Mouse (Mus musculus) midbrain, embryonic 13.5 days (tissue): ENCODE measurements at regions not wholly inside any gene's neighbourhood (a gene's known extent, or its start where the extent isn't known, plus 50 kb on each side); places are given as distances from the start of the nearest gene placed in this dataset.

Experiments
- ATAC-seq: fragments of 200-750 bp; cut with Nextera tagmentation; 2 replicates; pipeline ENCODE4 v1.8.0; 2017; ENCODE audit warnings: mild to moderate bottlenecking, moderate TSS enrichment, moderate library complexity
- H3K27ac ChIP-seq: fragments of 300-500 bp; sonication (generic); 2 replicates; pipeline ENCODE4 v1.5.1; 2015; ENCODE audit warnings: inconsistent platforms, mild to moderate bottlenecking, moderate library complexity
- H3K27me3 ChIP-seq: fragments of 300-500 bp; sonication (generic); 2 replicates; pipeline ENCODE4 v1.6.1; 2015; ENCODE audit warnings: mild to moderate bottlenecking, inconsistent platforms
- H3K36me3 ChIP-seq: fragments of 300-500 bp; sonication (generic); 2 replicates; pipeline ENCODE4 v1.6.1; 2015; ENCODE audit warnings: mild to moderate bottlenecking, inconsistent platforms
- H3K4me1 ChIP-seq: fragments of 300-500 bp; sonication (generic); replicated peaks from 2 replicates; pipeline ENCODE4 v1.6.1; 2015; ENCODE audit warnings: inconsistent platforms
- H3K4me2 ChIP-seq: fragments of 300-500 bp; sonication (generic); replicated peaks from 2 replicates; pipeline ENCODE4 v1.6.1; 2015; ENCODE audit warnings: moderate library complexity, mild to moderate bottlenecking, inconsistent platforms
- H3K4me3 ChIP-seq: fragments of 300-500 bp; sonication (generic); replicated peaks from 2 replicates; pipeline ENCODE4 v1.5.1; 2015; ENCODE audit warnings: mild to moderate bottlenecking, inconsistent platforms
- H3K9ac ChIP-seq: fragments of 300-500 bp; sonication (generic); replicated peaks from 2 replicates; pipeline ENCODE4 v1.6.1; 2015; ENCODE audit warnings: mild to moderate bottlenecking, inconsistent platforms
- H3K9me3 ChIP-seq: fragments of 300-500 bp; sonication (generic); 2 replicates; pipeline ENCODE4 v1.6.1; 2016; ENCODE audit warnings: mild to moderate bottlenecking, inconsistent platforms
- WGBS: fragments of 180-500 bp; shearing (Covaris S2); methylation state at CpG from one replicate; pipeline ENCODE4 v1.1.7; 2015; 5-methylcytosine and 5-hydroxymethylcytosine counted together

DNA sequence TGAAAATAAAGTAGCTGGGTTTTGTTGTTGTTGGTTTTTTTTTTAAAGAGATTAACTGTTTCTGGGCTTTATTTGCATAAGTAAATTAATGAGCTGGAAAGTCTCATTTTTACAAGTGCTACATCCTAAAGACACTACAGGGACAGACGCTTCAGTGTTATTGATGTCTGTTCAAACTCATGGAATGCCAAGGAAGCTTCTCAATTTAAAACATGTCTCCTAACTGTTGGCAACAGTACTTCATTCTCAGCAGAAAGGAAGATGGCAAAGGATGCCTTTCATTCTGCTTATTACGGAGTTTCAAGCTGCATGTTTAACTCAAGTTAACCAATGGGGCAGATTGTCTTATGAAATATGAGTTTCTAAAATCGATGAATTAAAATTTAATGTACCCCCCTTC is 187.3 kb downstream of the Fam84a start:
- Histone ChIP-seq H3K36me3 (no peaks in the 10 kb centered on the region), H3K4me3 (no peak overlapping the region), H3K27ac (no peak overlapping the region), H3K4me1 (no peaks in the 10 kb centered on the region), H3K9ac (no peak overlapping the region), H3K27me3 (no peaks in the 10 kb centered on the region), H3K9me3 (no peaks in the 10 kb centered on the region), H3K4me2 (no peak overlapping the region)
- ATAC-seq: no peak
- WGBS: 86% methylated on average over 3 of the region's 3 CpGs

- H3K27me3 ChIP-seq: no peaks in the 10 kb centered on the region
- ATAC-seq: no peak
- no peak overlapping the region for H3K4me2 ChIP-seq
- H3K27ac ChIP-seq: no peak overlapping the region
- H3K4me1 ChIP-seq: no peaks in the 10 kb centered on the region
- 92% methylated on average over 4 of the region's 4 CpGs for WGBS
- H3K9ac ChIP-seq: no peak overlapping the region
- no peaks in the 10 kb centered on the region for H3K9me3 ChIP-seq
- H3K4me3 ChIP-seq: no peak overlapping the region
- no peaks in the 10 kb centered on the region for H3K36me3 ChIP-seq
Measured at GRCm38 (mm10) chr12:13939494-13939893, 212.4 kb downstream of the Fam84a start.

GRCm38 (mm10) chr12:13921066-13921465 is 230.8 kb downstream of the Fam84a start:
- Histone ChIP-seq H3K4me1 (no peaks in the 10 kb centered on the region), H3K27ac (no peak overlapping the region), H3K27me3 (no peaks in the 10 kb centered on the region), H3K4me2 (no peak overlapping the region), H3K4me3 (no peak overlapping the region), H3K9ac (no peak overlapping the region), H3K36me3 (no peaks in the 10 kb centered on the region), H3K9me3 (no peaks in the 10 kb centered on the region)
- no peak for ATAC-seq
- 87% methylated on average over 1 of the region's 1 CpGs for WGBS

DNA sequence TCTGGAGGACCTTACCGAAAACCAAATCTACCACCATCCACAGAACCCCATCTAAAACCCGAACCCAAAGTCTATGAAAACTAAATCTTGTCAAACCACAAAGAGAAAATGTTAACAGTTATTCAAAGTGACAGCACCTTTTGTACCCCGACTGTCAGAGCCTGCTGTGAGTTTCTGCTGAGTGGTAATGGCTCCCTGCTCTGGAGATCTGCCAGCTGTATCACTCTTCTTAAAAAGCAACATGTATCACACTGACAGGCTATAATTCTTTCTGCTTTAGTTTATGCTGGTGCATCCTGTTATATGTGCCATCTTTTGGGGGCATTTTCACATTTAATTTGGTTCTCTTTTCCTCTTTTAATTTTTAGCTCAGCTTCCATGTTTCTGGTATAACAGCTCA is 268.5 kb downstream of the Fam84a start:
- no peaks in the 10 kb centered on the region for H3K27me3 ChIP-seq
- no peaks in the 10 kb centered on the region for H3K36me3 ChIP-seq
- H3K4me3 ChIP-seq: no peak overlapping the region
- H3K4me2 ChIP-seq: no peak overlapping the region
- no peak overlapping the region for H3K9ac ChIP-seq
- WGBS: 63% methylated on average over 3 of the region's 3 CpGs
- no peaks in the 10 kb centered on the region for H3K9me3 ChIP-seq
- H3K4me1 ChIP-seq: no peaks in the 10 kb centered on the region
- H3K27ac ChIP-seq: no peak overlapping the region
- no peak for ATAC-seq

DNA sequence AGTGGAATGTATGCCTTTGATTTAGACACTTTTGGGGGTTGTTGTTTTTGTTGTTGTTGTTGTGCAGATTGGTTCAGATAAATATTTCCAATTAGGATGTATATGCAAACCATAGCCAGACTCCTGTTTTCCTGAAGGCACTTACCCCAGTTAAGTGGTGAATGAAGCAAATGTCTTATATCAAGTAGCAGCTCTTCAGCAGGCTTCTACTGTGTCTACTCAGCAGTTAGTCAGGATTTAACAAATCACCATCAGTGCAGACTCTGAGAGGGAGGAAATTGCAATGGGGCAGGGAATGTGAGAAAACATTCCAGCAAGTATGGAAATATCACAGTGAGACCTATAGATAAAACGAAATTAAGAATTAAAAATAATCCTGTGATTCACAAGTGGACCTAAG is 282.7 kb downstream of the Fam84a start:
- H3K9ac ChIP-seq: no peak overlapping the region
- no peak for ATAC-seq
- no peak overlapping the region for H3K4me2 ChIP-seq
- no peak overlapping the region for H3K4me3 ChIP-seq
- no peaks in the 10 kb centered on the region for H3K36me3 ChIP-seq
- no peaks in the 10 kb centered on the region for H3K4me1 ChIP-seq
- H3K9me3 ChIP-seq: no peaks in the 10 kb centered on the region
- 83% methylated on average over 1 of the region's 1 CpGs for WGBS
- no peak overlapping the region for H3K27ac ChIP-seq
- no peaks in the 10 kb centered on the region for H3K27me3 ChIP-seq

- H3K4me3 ChIP-seq: no peak overlapping the region
- 93% methylated on average over 7 of the region's 7 CpGs for WGBS
- H3K9ac ChIP-seq: no peak overlapping the region
- H3K36me3 ChIP-seq: no peaks in the 10 kb centered on the region
- H3K4me1 ChIP-seq: no peaks in the 10 kb centered on the region
- no peak for ATAC-seq
- no peak overlapping the region for H3K27ac ChIP-seq
- no peaks in the 10 kb centered on the region for H3K9me3 ChIP-seq
- H3K4me2 ChIP-seq: no peak overlapping the region
- no peaks in the 10 kb centered on the region for H3K27me3 ChIP-seq
Measured at GRCm38 (mm10) chr12:13861226-13861625, 290.6 kb downstream of the Fam84a start.

GRCm38 (mm10) chr12:13844532-13845485 is 307.0 kb downstream of the Fam84a start:
- H3K4me3 ChIP-seq: no peak overlapping the region
- H3K9ac ChIP-seq: no peak overlapping the region
- H3K27me3 ChIP-seq: no peaks in the 10 kb centered on the region
- peak; percentile 73 for ATAC-seq
- no peaks in the 10 kb centered on the region for H3K9me3 ChIP-seq
- WGBS: 57% methylated on average over 13 of the region's 13 CpGs
- no peak overlapping the region for H3K27ac ChIP-seq
- H3K36me3 ChIP-seq: no peaks in the 10 kb centered on the region
- H3K4me1 ChIP-seq: 0 out of 2 replicates have a peak, but pooled peaks cover 3% of the 10 kb centered on the region
- H3K4me2 ChIP-seq: no peak overlapping the region

GRCm38 (mm10) chr12:13843423-13844080 is 308.3 kb downstream of the Fam84a start:
- Histone ChIP-seq H3K4me3 (no peak overlapping the region), H3K27ac (no peak overlapping the region), H3K36me3 (no peaks in the 10 kb centered on the region), H3K4me1 (0 out of 2 replicates have a peak, but pooled peaks cover 3% of the 10 kb centered on the region), H3K9me3 (no peaks in the 10 kb centered on the region), H3K4me2 (no peak overlapping the region), H3K9ac (no peak overlapping the region), H3K27me3 (no peaks in the 10 kb centered on the region)
- 70% methylated on average over 5 of the region's 5 CpGs for WGBS
- 0 out of 2 replicates have a peak, but pooled peaks have one; percentile 37 for ATAC-seq

- ATAC-seq: no peak
- Histone ChIP-seq H3K9me3 (no peaks in the 10 kb centered on the region), H3K4me1 (0 out of 2 replicates have a peak, but pooled peaks cover 3% of the 10 kb centered on the region), H3K9ac (no peak overlapping the region), H3K27me3 (no peaks in the 10 kb centered on the region), H3K27ac (no peak overlapping the region), H3K4me2 (no peak overlapping the region), H3K4me3 (no peak overlapping the region), H3K36me3 (no peaks in the 10 kb centered on the region)
- 86% methylated on average over 1 of the region's 1 CpGs for WGBS
Measured at GRCm38 (mm10) chr12:13841238-13841637, 310.6 kb downstream of the Fam84a start.

DNA sequence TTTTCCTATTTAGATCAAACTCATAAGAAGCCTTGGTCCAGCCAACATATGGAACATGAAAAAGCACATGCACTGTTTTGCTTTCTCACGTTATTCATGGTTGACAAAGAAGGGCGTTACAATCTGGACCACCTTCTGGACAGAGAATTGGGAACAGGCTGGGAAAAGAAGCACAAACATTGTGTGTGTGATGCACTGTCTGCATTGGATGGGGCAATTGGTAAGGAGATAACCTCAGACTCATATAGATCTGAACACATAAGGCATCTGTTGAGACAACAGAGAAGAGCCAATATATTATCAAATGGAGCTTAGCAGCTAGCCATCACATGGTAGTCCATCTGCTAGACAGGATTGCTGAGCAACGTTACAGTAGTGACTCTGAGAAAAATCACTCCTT is 317.1 kb downstream of the Fam84a start:
- no peak overlapping the region for H3K4me3 ChIP-seq
- H3K4me2 ChIP-seq: no peak overlapping the region
- 82% methylated on average over 3 of the region's 3 CpGs for WGBS
- H3K9ac ChIP-seq: no peak overlapping the region
- H3K27me3 ChIP-seq: no peaks in the 10 kb centered on the region
- no peak overlapping the region for H3K27ac ChIP-seq
- no peaks in the 10 kb centered on the region for H3K4me1 ChIP-seq
- no peak for ATAC-seq
- no peaks in the 10 kb centered on the region for H3K9me3 ChIP-seq
- H3K36me3 ChIP-seq: no peaks in the 10 kb centered on the region

GRCm38 (mm10) chr12:13825899-13826298 is 326.0 kb downstream of the Fam84a start:
- Histone ChIP-seq H3K9ac (no peak overlapping the region), H3K4me3 (no peak overlapping the region)
- no peak for ATAC-seq

GRCm38 (mm10) chr12:13815500-13815899 is 336.4 kb downstream of the Fam84a start:
- ATAC-seq: no peak
- H3K4me3 ChIP-seq: no peak overlapping the region
- H3K27ac ChIP-seq: no peak overlapping the region
- H3K9me3 ChIP-seq: no peaks in the 10 kb centered on the region
- H3K4me1 ChIP-seq: no peaks in the 10 kb centered on the region
- no peaks in the 10 kb centered on the region for H3K27me3 ChIP-seq
- no peak overlapping the region for H3K9ac ChIP-seq
- 88% methylated on average over 2 of the region's 2 CpGs for WGBS
- no peaks in the 10 kb centered on the region for H3K36me3 ChIP-seq
- H3K4me2 ChIP-seq: no peak overlapping the region

More at GRCm38 (mm10) chr12:13825899-13826298, 326.0 kb downstream of the Fam84a start:
- H3K9me3 ChIP-seq: no peaks in the 10 kb centered on the region
- no peak overlapping the region for H3K27ac ChIP-seq
- H3K36me3 ChIP-seq: no peaks in the 10 kb centered on the region
- H3K4me1 ChIP-seq: no peaks in the 10 kb centered on the region
- H3K4me2 ChIP-seq: no peak overlapping the region
- H3K27me3 ChIP-seq: no peaks in the 10 kb centered on the region
